Mouse (Mus musculus) neural tube, embryonic 13.5 days (tissue): ENCODE measurements around the gene Ppp2r2d. TPM values are rescaled to one million over a fixed set of nuclear protein-coding genes. Genes with fewer than 3 reads are reported as not detected.

Experiments used
- ATAC-seq: fragments of 200-750 bp; cut with Nextera tagmentation; 2 replicates; pipeline ENCODE4 v1.8.0; 2017; ENCODE audit warnings: low read depth, mild to moderate bottlenecking, moderate TSS enrichment, moderate library complexity
- H3K27ac ChIP-seq: fragments of 300-500 bp; sonication (generic); replicated peaks from 2 replicates; pipeline ENCODE4 v1.5.1; 2015; ENCODE audit warnings: moderate library complexity, mild to moderate bottlenecking, inconsistent platforms
- H3K27me3 ChIP-seq: fragments of 300-500 bp; sonication (generic); 2 replicates; pipeline ENCODE4 v1.6.1; 2015; ENCODE audit warnings: mild to moderate bottlenecking, inconsistent platforms
- H3K36me3 ChIP-seq: fragments of 300-500 bp; sonication (generic); 2 replicates; pipeline ENCODE4 v1.6.1; 2015; ENCODE audit warnings: mild to moderate bottlenecking, inconsistent platforms
- H3K4me1 ChIP-seq: fragments of 300-500 bp; sonication (generic); replicated peaks from 2 replicates; pipeline ENCODE4 v1.6.1; 2015; ENCODE audit warnings: inconsistent platforms
- H3K4me2 ChIP-seq: fragments of 300-500 bp; sonication (generic); 2 replicates; pipeline ENCODE4 v1.6.1; 2015; ENCODE audit warnings: inconsistent platforms, mild to moderate bottlenecking, moderate library complexity
- H3K4me3 ChIP-seq: fragments of 300-500 bp; sonication (generic); 2 replicates; pipeline ENCODE4 v1.5.1; 2015; ENCODE audit warnings: mild to moderate bottlenecking, inconsistent platforms
- H3K9ac ChIP-seq: fragments of 300-500 bp; sonication (generic); 2 replicates; pipeline ENCODE4 v1.6.1; 2015; ENCODE audit warnings: moderate library complexity, mild to moderate bottlenecking, inconsistent platforms
- H3K9me3 ChIP-seq: fragments of 300-500 bp; sonication (generic); 2 replicates; pipeline ENCODE4 v1.6.1; 2016; ENCODE audit warnings: inconsistent platforms
- WGBS: fragments of 180-500 bp; shearing (Covaris S2); methylation state at CpG from one replicate; pipeline ENCODE4 v1.1.7; 2015; 5-methylcytosine and 5-hydroxymethylcytosine counted together
- polyA plus RNA-seq: library from polyadenylated mRNA; unstranded; fragments of >200 nt; fragmentation: Nextera tagmentation; extraction: Ambion mirVana; gene quantifications from 2 replicates; pipeline ENCODE4 v1.2.1, GENCODE M21; 2015

The Ppp2r2d gene
- polyA plus RNA-seq, 1 experiment from 2014 or later, result 84.9 TPM

- no peak for ATAC-seq
- WGBS, result 82% methylated on average over 4 of the region's 4 CpGs
- peaks cover 70% of the 10 kb centered on the region for H3K4me1 ChIP-seq
Measured at GRCm38 (mm10) chr7:138843421-138843820, 2.5 kb upstream of the Ppp2r2d start.

GRCm38 (mm10) chr7:138845111-138845510 lies 768 bp upstream of the Ppp2r2d start:
- Histone ChIP-seq H3K4me2 (peak overlapping the region; percentile 96), H3K36me3 (peaks cover 10% of the 10 kb centered on the region; the same call in 1 of the 2 replicates), H3K9ac (peak overlapping the region; percentile 98), H3K27me3 (no peaks in the 10 kb centered on the region), H3K27ac (peak overlapping the region; percentile 96), H3K4me1 (peaks cover 82% of the 10 kb centered on the region), H3K4me3 (peak overlapping the region; percentile 98), H3K9me3 (no peaks in the 10 kb centered on the region)
- 45% methylated on average over 8 of the region's 8 CpGs for WGBS
- no peak for ATAC-seq

More at GRCm38 (mm10) chr7:138843421-138843820, 2.5 kb upstream of the Ppp2r2d start:
- H3K9me3 ChIP-seq, result no peaks in the 10 kb centered on the region
- peak overlapping the region; percentile 49; the same call in 1 of the 2 replicates for H3K9ac ChIP-seq
- H3K4me2 ChIP-seq, result peak overlapping the region; percentile 96
- H3K4me3 ChIP-seq, result no peak overlapping the region
- 0 out of 2 replicates have a peak, but pooled peaks cover 4% of the 10 kb centered on the region for H3K36me3 ChIP-seq
- H3K27me3 ChIP-seq, result no peaks in the 10 kb centered on the region
- 0 out of 2 replicates have a peak overlapping the region, but pooled peaks have one; percentile 59 for H3K27ac ChIP-seq

DNA sequence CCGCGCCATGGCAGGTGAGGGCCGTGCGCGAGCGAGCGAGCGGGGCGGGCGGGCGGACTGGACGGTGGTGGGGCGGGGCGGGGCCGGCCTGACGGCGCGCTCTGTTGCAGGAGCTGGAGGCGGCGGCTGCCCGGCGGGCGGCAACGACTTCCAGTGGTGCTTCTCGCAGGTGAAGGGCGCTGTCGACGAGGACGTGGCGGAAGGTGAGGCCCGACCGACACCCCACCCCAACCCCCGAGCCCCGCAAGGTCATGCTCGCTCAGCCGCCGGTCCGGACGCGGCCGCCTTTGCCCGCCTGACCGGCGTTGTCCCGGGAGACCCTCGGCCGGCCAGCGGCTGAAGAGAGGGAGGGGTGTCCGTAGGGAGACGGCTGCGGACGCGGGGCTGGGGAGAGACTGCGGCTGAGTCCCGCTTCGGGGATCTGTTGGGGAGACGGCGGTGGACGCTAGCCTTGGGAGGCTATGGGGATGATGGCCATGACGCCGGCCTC lies 668 bp downstream of the Ppp2r2d start:
- WGBS, result under 1% methylated on average over 42 of the region's 61 CpGs
- H3K9me3 ChIP-seq, result no peaks in the 10 kb centered on the region
- ATAC-seq, result peak; percentile 75
- peak overlapping the region; percentile 98 for H3K4me3 ChIP-seq
- H3K9ac ChIP-seq, result peak overlapping the region; percentile 98
- H3K36me3 ChIP-seq, result peaks cover 20% of the 10 kb centered on the region; the same call in 1 of the 2 replicates
- peak overlapping the region; percentile 96 for H3K4me2 ChIP-seq
- H3K27ac ChIP-seq, result peak overlapping the region; percentile 96
- H3K27me3 ChIP-seq, result no peaks in the 10 kb centered on the region
- peaks cover 78% of the 10 kb centered on the region for H3K4me1 ChIP-seq

DNA sequence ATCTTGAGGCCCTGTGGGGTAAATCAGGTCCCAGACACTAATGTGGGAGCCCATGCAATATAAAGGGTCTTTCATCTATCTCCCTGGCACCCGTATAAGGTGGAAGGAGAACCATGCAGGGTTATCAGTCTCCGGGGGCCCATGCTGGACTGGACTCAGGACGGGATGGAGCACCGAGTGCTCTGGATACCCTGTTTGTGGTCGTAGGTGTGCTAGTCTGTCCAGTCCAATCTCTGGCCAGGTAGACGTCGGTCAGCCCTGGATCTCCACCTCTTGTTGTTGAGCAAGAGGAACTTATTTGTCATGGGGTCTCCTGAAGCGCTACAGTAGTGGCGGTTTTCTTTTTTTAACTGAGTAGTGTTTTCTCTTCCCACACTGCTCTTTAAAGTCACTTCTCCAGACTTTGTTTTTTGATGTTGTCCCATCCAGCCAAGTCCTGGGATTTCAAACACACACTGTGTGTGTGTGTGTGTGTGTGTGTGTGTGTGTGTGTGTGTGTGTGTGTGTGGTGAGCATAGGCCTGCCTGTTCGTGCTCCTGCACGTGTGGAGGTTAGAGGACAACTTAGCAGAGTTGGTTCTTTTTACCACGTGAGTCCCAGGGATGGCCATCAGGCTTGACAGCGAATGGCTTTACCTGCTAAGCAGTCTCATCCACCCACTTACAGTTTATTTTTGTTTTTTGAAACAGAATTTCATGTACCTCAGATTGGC lies 1.6 kb downstream of the Ppp2r2d start:
- H3K36me3 ChIP-seq, result peaks cover 30% of the 10 kb centered on the region
- WGBS, result 54% methylated on average over 13 of the region's 13 CpGs
- H3K27me3 ChIP-seq, result no peaks in the 10 kb centered on the region
- peaks cover 69% of the 10 kb centered on the region for H3K4me1 ChIP-seq
- peak overlapping the region; percentile 98 for H3K4me3 ChIP-seq
- peak overlapping the region; percentile 96 for H3K4me2 ChIP-seq
- peak overlapping the region; percentile 98 for H3K9ac ChIP-seq
- peak overlapping the region; percentile 96; the same call in 1 of the 2 replicates for H3K27ac ChIP-seq
- H3K9me3 ChIP-seq, result no peaks in the 10 kb centered on the region
- no peak for ATAC-seq

DNA sequence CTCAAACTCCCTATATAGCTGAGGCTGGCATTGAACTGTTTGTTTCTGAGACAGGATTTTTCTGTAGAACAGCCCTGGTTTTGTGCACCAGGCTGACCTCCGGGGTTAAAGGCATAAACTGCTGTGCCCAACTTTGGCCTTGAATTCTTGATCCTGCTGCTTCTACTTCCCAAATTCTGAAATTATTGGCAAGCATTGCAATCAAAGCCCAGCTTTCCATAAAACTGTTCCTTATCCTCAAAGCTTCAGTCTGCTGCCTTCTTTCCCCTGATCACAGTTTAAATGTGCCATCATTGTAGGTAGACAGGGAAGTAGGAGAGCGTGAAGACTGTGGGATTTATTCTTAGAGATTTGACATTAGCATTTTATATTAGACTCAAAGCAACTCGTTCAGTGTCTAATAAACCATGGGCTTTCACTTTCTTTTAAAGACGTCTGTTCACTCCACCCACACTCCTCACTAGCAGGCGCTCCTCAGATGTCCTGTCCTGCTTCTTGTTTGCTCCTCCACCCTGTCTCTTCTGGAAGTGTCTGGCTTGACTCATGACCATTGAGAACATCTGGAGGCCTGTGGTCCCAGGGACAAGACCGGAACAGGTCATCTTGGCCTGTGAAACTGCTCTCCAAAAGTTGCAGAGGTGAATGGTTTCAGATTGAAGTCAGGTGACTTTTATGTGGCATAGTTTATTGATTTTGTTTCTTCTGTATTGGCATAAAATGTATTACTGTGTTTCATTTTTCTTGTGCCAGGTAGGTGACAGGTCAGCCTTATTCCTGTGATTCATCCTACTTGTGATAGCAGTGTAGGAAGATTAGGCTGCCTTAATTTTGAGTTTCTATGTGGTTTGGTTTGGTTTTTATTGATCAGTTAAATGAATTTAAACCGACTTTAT lies 2.4 kb downstream of the Ppp2r2d start:
- peaks cover 61% of the 10 kb centered on the region for H3K4me1 ChIP-seq
- H3K9me3 ChIP-seq, result no peaks in the 10 kb centered on the region
- WGBS, result 83% methylated on average over 7 of the region's 7 CpGs
- peak overlapping the region; percentile 98 for H3K9ac ChIP-seq
- peaks cover 38% of the 10 kb centered on the region for H3K36me3 ChIP-seq
- no peak for ATAC-seq
- no peaks in the 10 kb centered on the region for H3K27me3 ChIP-seq
- H3K27ac ChIP-seq, result no peak overlapping the region
- peak overlapping the region; percentile 96 for H3K4me2 ChIP-seq
- H3K4me3 ChIP-seq, result peak overlapping the region; percentile 98

DNA sequence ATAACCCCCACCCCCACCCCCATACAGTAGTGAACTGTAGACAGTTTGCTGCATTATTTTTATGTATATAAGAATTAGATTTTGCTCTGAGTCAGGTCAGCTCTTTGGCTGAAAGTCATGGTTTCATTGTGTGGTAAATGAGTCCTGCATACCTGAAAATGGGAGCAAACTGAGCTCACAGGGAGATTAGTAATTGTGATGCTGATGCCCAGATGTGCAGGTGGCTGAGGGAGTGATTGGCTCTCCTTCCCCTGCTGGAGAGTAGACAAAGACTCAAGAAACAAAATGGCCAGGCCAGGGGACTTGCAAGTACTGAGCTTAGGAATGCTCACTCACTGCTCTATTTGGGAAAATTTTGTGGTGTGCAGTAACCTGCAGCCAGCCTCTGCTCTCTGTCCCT lies 4.2 kb downstream of the Ppp2r2d start:
- Histone ChIP-seq H3K9ac (0 out of 2 replicates have a peak overlapping the region, but pooled peaks have one; percentile 26), H3K36me3 (peaks cover 52% of the 10 kb centered on the region), H3K4me3 (no peak overlapping the region), H3K27ac (no peak overlapping the region), H3K4me1 (peaks cover 43% of the 10 kb centered on the region), H3K4me2 (no peak overlapping the region), H3K9me3 (no peaks in the 10 kb centered on the region), H3K27me3 (no peaks in the 10 kb centered on the region)
- ATAC-seq, result no peak

DNA sequence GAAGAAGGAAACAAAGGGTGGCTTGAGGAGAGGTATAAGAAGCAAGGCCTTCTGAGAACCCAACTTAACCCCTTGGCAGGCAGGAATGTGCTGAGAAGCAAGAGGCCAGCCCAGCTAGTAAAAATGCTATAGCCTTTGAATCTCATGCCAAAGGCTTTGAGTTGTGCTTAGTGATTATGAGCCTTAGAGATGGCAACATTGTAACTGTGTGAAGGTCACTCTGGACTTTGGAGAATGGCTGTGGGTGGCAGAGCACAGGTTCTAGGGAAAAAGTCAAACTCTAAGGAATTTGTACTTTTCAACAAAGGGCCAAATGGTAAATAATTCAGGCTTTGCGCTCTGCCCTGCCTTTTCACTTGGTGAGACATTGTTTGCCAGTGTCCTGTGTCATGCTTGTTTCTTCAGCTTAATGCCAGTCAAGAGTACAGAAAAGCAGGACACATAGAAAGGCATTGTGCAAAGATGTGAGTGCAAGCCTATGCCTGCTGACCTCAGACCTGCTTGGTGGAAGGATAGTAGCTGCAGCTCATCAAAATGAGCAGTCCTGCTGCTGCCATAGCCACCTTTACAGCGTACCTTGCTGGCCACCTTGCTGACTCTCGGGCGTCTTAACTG lies 7.6 kb downstream of the Ppp2r2d start:
- H3K9me3 ChIP-seq, result no peaks in the 10 kb centered on the region
- H3K27me3 ChIP-seq, result no peaks in the 10 kb centered on the region
- H3K9ac ChIP-seq, result no peak overlapping the region
- peaks cover 32% of the 10 kb centered on the region for H3K4me1 ChIP-seq
- WGBS, result 92% methylated on average over 4 of the region's 4 CpGs
- H3K36me3 ChIP-seq, result peaks cover 61% of the 10 kb centered on the region
- H3K4me3 ChIP-seq, result no peak overlapping the region
- H3K27ac ChIP-seq, result no peak overlapping the region
- no peak overlapping the region for H3K4me2 ChIP-seq
- no peak for ATAC-seq

DNA sequence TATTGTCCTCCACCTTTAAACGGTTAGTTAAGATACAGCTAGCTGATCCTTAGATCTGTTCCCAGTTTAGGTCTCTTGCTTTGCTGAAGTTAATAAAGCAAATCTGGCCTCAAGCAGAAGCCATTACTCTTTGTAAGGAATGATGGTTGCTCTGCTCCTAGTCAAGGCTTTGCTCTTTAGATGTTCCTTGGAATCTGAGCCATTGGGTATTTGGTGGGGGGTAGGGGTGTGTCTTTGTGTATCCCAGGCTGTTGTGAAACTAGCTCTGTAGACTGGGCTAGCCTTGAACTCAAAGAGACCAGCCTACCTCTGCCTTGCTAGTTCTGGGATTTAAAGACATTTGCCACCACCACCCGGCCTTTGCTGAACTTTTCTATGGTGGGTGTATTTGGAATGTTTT lies 8.3 kb downstream of the Ppp2r2d start:
- H3K4me3 ChIP-seq, result no peak overlapping the region
- ATAC-seq, result no peak
- no peak overlapping the region for H3K9ac ChIP-seq
- peaks cover 61% of the 10 kb centered on the region for H3K36me3 ChIP-seq
- WGBS, result 90% methylated on average over 2 of the region's 2 CpGs
- no peak overlapping the region for H3K4me2 ChIP-seq
- H3K9me3 ChIP-seq, result no peaks in the 10 kb centered on the region
- no peaks in the 10 kb centered on the region for H3K27me3 ChIP-seq
- no peak overlapping the region for H3K27ac ChIP-seq
- H3K4me1 ChIP-seq, result peaks cover 25% of the 10 kb centered on the region

DNA sequence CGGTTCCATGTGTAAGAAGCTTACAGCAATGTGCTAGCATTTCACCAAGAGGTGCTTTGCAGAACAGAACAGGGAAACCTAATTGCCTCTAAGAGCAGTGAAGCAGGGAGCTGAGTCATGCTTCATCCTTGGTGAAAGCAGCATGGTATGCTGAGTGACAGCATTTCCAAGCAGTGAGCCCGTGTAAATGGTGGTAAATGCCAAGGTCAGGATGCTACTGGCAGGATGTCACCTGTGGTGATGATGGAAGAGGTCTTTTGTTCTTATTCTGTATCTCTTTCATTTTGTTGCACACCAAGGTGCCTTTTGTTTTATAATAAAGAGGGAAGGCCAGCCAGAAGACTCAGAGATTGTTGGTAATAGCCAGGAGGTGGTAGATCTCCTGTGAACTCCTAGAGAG lies 10.8 kb downstream of the Ppp2r2d start:
- Histone ChIP-seq H3K27ac (no peak overlapping the region), H3K36me3 (peaks cover 58% of the 10 kb centered on the region), H3K4me1 (peaks cover 9% of the 10 kb centered on the region; the same call in 1 of the 2 replicates), H3K4me3 (no peak overlapping the region), H3K4me2 (no peak overlapping the region), H3K9me3 (no peaks in the 10 kb centered on the region), H3K9ac (no peak overlapping the region), H3K27me3 (no peaks in the 10 kb centered on the region)
- 69% methylated on average over 2 of the region's 2 CpGs for WGBS
- ATAC-seq, result no peak

GRCm38 (mm10) chr7:138863950-138864572 lies 18.2 kb downstream of the Ppp2r2d start:
- 92% methylated on average over 3 of the region's 3 CpGs for WGBS
- Histone ChIP-seq H3K9me3 (no peaks in the 10 kb centered on the region), H3K4me3 (no peak overlapping the region), H3K27me3 (no peaks in the 10 kb centered on the region), H3K4me2 (no peak overlapping the region), H3K9ac (no peak overlapping the region), H3K36me3 (peaks cover 27% of the 10 kb centered on the region), H3K27ac (no peak overlapping the region), H3K4me1 (peaks cover 9% of the 10 kb centered on the region; the same call in 1 of the 2 replicates)
- ATAC-seq, result no peak

DNA sequence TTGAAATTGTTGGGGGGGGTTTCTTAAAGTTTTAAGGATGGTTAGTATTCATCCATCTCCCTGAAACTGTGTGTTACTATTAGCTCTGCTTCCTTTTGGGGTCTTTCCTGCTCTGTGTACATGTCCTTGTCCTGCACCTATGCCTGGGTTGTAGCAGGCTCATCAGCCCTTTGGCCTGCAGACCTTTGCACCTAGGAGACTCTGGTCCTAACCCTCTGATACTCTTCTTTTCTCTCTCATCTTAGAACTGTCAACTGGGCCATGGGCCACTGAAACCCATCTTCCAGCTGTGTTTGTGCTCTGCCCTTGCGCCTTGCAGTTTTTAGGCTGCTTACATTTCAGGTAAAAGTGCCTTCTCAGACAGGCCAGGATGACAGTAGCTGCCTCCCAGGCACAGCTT lies 18.9 kb downstream of the Ppp2r2d start:
- H3K27ac ChIP-seq, result no peak overlapping the region
- H3K9ac ChIP-seq, result no peak overlapping the region
- 96% methylated on average over 1 of the region's 1 CpGs for WGBS
- H3K27me3 ChIP-seq, result no peaks in the 10 kb centered on the region
- no peak for ATAC-seq
- no peaks in the 10 kb centered on the region for H3K9me3 ChIP-seq
- H3K4me3 ChIP-seq, result no peak overlapping the region
- no peak overlapping the region for H3K4me2 ChIP-seq
- H3K4me1 ChIP-seq, result peaks cover 9% of the 10 kb centered on the region; the same call in 1 of the 2 replicates
- H3K36me3 ChIP-seq, result peaks cover 32% of the 10 kb centered on the region
